Mouse (Mus musculus): Measurements from ENCODE around the gene Tmem132d. TPM values are rescaled to one million over a fixed set of nuclear protein-coding genes. Genes with fewer than 3 reads are reported as not detected.
"Not testable (repeated sequence)": the region's sequence is repeated elsewhere in the genome, so short reads cannot be mapped to it uniquely, and the experiment has no call there.

The Tmem132d gene
- polyA plus RNA-seq, 1 experiment from 2014 or later, result 3.0 TPM

GRCm38 (mm10) chr5:127749540-127749939 lies 683.3 kb downstream of the Tmem132d start:
- not testable (repeated sequence) for ATAC-seq; H3K4me2 ChIP-seq (ENCODE audit: low read length); H3K27ac ChIP-seq (ENCODE audit: low read depth, low read length); H3K9ac ChIP-seq (ENCODE audit: low read depth, low read length); H3K27me3 ChIP-seq (replicated peaks; ENCODE audit: control insufficient read depth, insufficient read depth, low read length); H3K9me3 ChIP-seq (ENCODE audit: control insufficient read depth, low read length); H3K4me3 ChIP-seq (ENCODE audit: low read length); H3K4me1 ChIP-seq (ENCODE audit: control insufficient read depth, insufficient read depth, low read depth, low read length); H3K36me3 ChIP-seq (ENCODE audit: control insufficient read depth, insufficient read depth, low read length)
- WGBS, result 90% methylated on average over 3 of the region's 3 CpGs

GRCm38 (mm10) chr5:127741331-127741730 lies 691.5 kb downstream of the Tmem132d start:
- Histone ChIP-seq H3K9ac (ENCODE audit: low read depth, low read length) (no peak overlapping the region), H3K27me3 (replicated peaks; ENCODE audit: control insufficient read depth, insufficient read depth, low read length) (no peaks in the 10 kb centered on the region), H3K4me2 (ENCODE audit: low read length) (no peak overlapping the region), H3K4me1 (ENCODE audit: control insufficient read depth, insufficient read depth, low read depth, low read length) (no peaks in the 10 kb centered on the region), H3K9me3 (ENCODE audit: control insufficient read depth, low read length) (no peaks in the 10 kb centered on the region), H3K36me3 (ENCODE audit: control insufficient read depth, insufficient read depth, low read length) (no peaks in the 10 kb centered on the region), H3K4me3 (ENCODE audit: low read length) (no peak overlapping the region), H3K27ac (ENCODE audit: low read depth, low read length) (no peak overlapping the region)
- no peak for ATAC-seq
- WGBS, result 50% methylated on average over 16 of the region's 16 CpGs

Other genes with a start within 250 kb of the Tmem132d start
- 2.9 and 3.1 TPM in 2 replicates for gene Fzd10, start 167.8 kb upstream of the Tmem132d start, polyA plus RNA-seq (2015; fragmentation: Nextera tagmentation; extraction: Ambion mirVana)

All from hindbrain, embryonic 16.5 days (tissue).